Mouse (Mus musculus) small intestine, adult 2 months (tissue): ENCODE data around the gene Lrrc74a.

ENCODE experiments used
- CTCF ChIP-seq: fragments of 200-500 bp; IDR thresholded peaks from 2 replicates; pipeline ENCODE4 v1.5.1; 2012; ENCODE audit warnings: low read depth, mild to moderate bottlenecking, control low read depth, inconsistent platforms, low read length, moderate library complexity, mixed read lengths; ENCODE audit not compliant: insufficient replicate concordance, insufficient read length; ENCODE audit errors: extremely low read depth
- POLR2A ChIP-seq: fragments of 200-500 bp; IDR thresholded peaks from 2 replicates; pipeline ENCODE4 v1.6.1; 2012; ENCODE audit warnings: low read depth, mild to moderate bottlenecking, control low read depth, inconsistent platforms, low read length, moderate library complexity

DNA sequence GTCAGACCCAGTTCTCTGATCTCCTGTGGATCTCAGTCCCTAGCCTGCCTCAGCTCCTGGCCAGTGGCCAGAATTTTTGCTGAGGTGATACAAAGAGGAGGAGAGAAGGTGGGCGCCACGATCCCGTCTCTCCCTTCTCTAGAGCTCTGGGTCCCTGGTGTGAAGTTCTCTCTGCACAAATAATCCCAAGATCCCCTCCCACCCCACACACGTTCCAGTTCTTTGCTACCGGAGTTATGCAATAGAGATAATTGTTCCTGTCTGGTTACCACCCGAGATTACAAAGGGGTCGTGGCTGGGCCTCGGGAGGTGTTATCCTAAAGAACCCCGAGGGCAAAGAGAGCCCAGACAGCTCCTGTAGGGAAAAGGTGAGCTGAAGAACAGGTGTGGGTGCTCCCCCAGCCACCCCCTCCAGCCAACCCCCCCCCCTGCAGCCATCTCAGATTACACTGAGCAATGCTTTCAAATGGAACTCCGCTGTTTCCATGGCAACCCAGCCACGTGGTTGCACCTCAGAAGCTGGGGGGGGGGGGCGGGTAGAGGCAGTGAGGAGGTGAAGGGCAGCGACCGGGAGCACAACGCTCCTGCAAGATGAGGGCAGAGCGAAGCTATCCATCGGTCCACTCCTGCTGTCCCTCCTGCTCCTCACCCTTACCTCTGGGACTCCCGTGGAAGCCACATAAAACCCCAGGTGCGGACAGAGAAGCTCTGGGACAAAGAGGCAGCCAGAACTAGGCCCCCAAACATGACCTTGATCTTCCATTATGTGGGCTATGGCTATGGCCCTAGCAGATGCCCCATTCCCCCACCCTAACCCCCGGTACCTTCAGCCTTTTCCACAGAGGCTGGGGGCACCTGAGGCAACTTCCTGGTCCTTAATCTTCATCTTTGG lies 72.1 kb downstream of the Lrrc74a start:
- no peak for TF ChIP-seq CTCF
- TF ChIP-seq POLR2A, result no peak
